Mouse (Mus musculus) liver, embryonic 14.5 days (tissue): ENCODE results near the gene Wdr25. TPM values are rescaled to one million over a fixed set of nuclear protein-coding genes. Genes with fewer than 3 reads are reported as not detected.
"Not testable (repeated sequence)": the region's sequence is repeated elsewhere in the genome, so short reads cannot be mapped to it uniquely, and the experiment has no call there.

Experiments
- ATAC-seq: fragments of 200-750 bp; cut with Nextera tagmentation; 2 replicates; pipeline ENCODE4 v1.8.0; 2017; ENCODE audit warnings: moderate number of reproducible peaks, mild to moderate bottlenecking, moderate library complexity; ENCODE audit not compliant: insufficient read depth
- DNase-seq, 3 experiments: peaks; one replicate each; pipeline ENCODE4 v3.0.0-alpha.2; 2012 to 2013; ENCODE audit warnings: low read depth in 3 of 3, low spot score in 3 of 3
- H3K27ac ChIP-seq: fragments of 300-500 bp; sonication (generic); 2 replicates; pipeline ENCODE4 v1.5.1; 2014; ENCODE audit warnings: moderate library complexity, mild to moderate bottlenecking, control low read depth, inconsistent platforms
- H3K27me3 ChIP-seq: fragments of 300-500 bp; sonication (generic); 2 replicates; pipeline ENCODE4 v1.6.1; 2014; ENCODE audit warnings: mild to moderate bottlenecking, low read length, moderate library complexity; ENCODE audit not compliant: control insufficient read depth, insufficient read depth
- H3K36me3 ChIP-seq: fragments of 300-500 bp; sonication (generic); replicated peaks from 2 replicates; pipeline ENCODE4 v1.6.1; 2014; ENCODE audit warnings: low read depth; ENCODE audit not compliant: control insufficient read depth, insufficient read depth
- H3K4me1 ChIP-seq, 2 experiments: fragments of 200-500 bp in 1 of 2; fragments of 300-500 bp in 1 of 2; sonication (generic) in 1 of 2; replicated peaks; 2 replicates each; pipeline ENCODE4 v1.6.1; 2012 to 2014; ENCODE audit warnings: antibody characterized with exemption in 1 of 2, inconsistent platforms in 1 of 2, low read length in 1 of 2; ENCODE audit not compliant: control insufficient read depth in 2 of 2, insufficient read depth in 2 of 2
- H3K4me2 ChIP-seq: fragments of 300-500 bp; sonication (generic); 2 replicates; pipeline ENCODE4 v1.6.1; 2014; ENCODE audit warnings: low read depth, mild to moderate bottlenecking, control low read depth, moderate library complexity
- H3K4me3 ChIP-seq, 2 experiments: fragments of 200-500 bp in 1 of 2; fragments of 300-500 bp in 1 of 2; sonication (generic) in 1 of 2; 2 replicates each; pipeline ENCODE4 v1.5.1; 2012 to 2014; ENCODE audit warnings: low read depth in 2 of 2, low read length in 2 of 2, mild to moderate bottlenecking in 2 of 2, control low read depth in 1 of 2, inconsistent platforms in 1 of 2, moderate library complexity in 1 of 2; ENCODE audit not compliant: insufficient read depth in 1 of 2
- H3K9ac ChIP-seq: fragments of 300-500 bp; sonication (generic); replicated peaks from 2 replicates; pipeline ENCODE4 v1.6.1; 2014; ENCODE audit warnings: mild to moderate bottlenecking, control low read depth, moderate library complexity
- H3K9me3 ChIP-seq: fragments of 300-500 bp; sonication (generic); 2 replicates; pipeline ENCODE4 v1.6.1; 2016; ENCODE audit warnings: low read length, mixed read lengths; ENCODE audit not compliant: control insufficient read depth
- CTCF ChIP-seq: IDR thresholded peaks from 2 replicates; pipeline ENCODE4 v1.5.1; 2016; ENCODE audit warnings: antibody characterized with exemption, low read depth, control low read depth
- EP300 ChIP-seq: IDR thresholded peaks from 2 replicates; pipeline ENCODE4 v1.6.1; 2016; ENCODE audit warnings: antibody characterized with exemption, low read depth
- WGBS: fragments of 180-500 bp; shearing (Covaris S2); extraction: QIAGEN DNeasy Blood & Tissue Kit; methylation state at CpG from one replicate; pipeline ENCODE4 v1.1.7; 2014; ENCODE audit not compliant: insufficient replicate concordance; 5-methylcytosine and 5-hydroxymethylcytosine counted together
- polyA plus RNA-seq, 2 experiments: library from polyadenylated mRNA; depleted of rRNA in 1 of 2; stranded (reverse) in 1 of 2; unstranded in 1 of 2; fragments of >200 nt; fragmentation: Nextera tagmentation in 1 of 2; extraction: Ambion mirVana in 1 of 2; gene quantifications; 2 replicates each; pipeline versions ENCODE4 v1.2.1 to v1.2.3; 2012 to 2014

Gene Wdr25
- polyA plus RNA-seq (2012; rRNA removed) (2.6 and 3.7 TPM in 2 replicates), polyA plus RNA-seq (2014; fragmentation: Nextera tagmentation; extraction: Ambion mirVana) (1.2 and 2.2 TPM in 2 replicates)

GRCm38 (mm10) chr12:108892989-108893714 lies at the start of gene Wdr25:
Wdr25 (plus strand) TSS chr12:108893631.
- WGBS, result 15% methylated on average over 12 of the region's 12 CpGs
- H3K27ac ChIP-seq, result peak within 1 kb of the TSS; percentile 12
- peak within 1 kb of the TSS; percentile 63 to 86 for H3K4me3 ChIP-seq
- DNase-seq, result peak in 1 of 3 experiments; percentile 37
- H3K9me3 ChIP-seq, result no peaks in the 10 kb centered on the region
- H3K36me3 ChIP-seq, result no peaks in the 10 kb centered on the region
- TF ChIP-seq CTCF (no peak), EP300 (no peak)
- no peak for ATAC-seq
- H3K4me1 ChIP-seq, result peaks cover 8 to 10% of the 10 kb centered on the region in 2 experiments
- no peaks in the 10 kb centered on the region for H3K27me3 ChIP-seq
- peak within 1 kb of the TSS; percentile 85 for H3K9ac ChIP-seq
- peak within 1 kb of the TSS; percentile 94 for H3K4me2 ChIP-seq

GRCm38 (mm10) chr12:108848033-108848432 lies 45.4 kb upstream of the Wdr25 start:
- peak; percentile 50 for TF ChIP-seq CTCF
- H3K4me3 ChIP-seq, ATAC-seq, H3K27me3 ChIP-seq, H3K9ac ChIP-seq, H3K4me2 ChIP-seq, DNase-seq, H3K9me3 ChIP-seq, H3K36me3 ChIP-seq, H3K27ac ChIP-seq: not testable (repeated sequence)
- H3K4me1 ChIP-seq, result peaks cover 0 to 16% of the 10 kb centered on the region in 2 experiments; a peak in 3 of 4 replicates
- 65% methylated on average over 3 of the region's 3 CpGs for WGBS

GRCm38 (mm10) chr12:108849488-108850022 lies 43.9 kb upstream of the Wdr25 start:
- Histone ChIP-seq H3K9me3 (no peaks in the 10 kb centered on the region), H3K4me2 (no peak overlapping the region), H3K27ac (no peak overlapping the region), H3K4me3 (no peak overlapping the region), H3K27me3 (no peaks in the 10 kb centered on the region), H3K4me1 (peaks cover 0 to 16% of the 10 kb centered on the region in 2 experiments; a peak in 3 of 4 replicates), H3K9ac (no peak overlapping the region), H3K36me3 (no peaks in the 10 kb centered on the region)
- ATAC-seq (no peak), DNase-seq (no peak)
- no peak for TF ChIP-seq CTCF
- TF ChIP-seq EP300, result no peak
- WGBS, result 71% methylated on average over 4 of the region's 4 CpGs

- H3K4me2 ChIP-seq, result no peak overlapping the region
- H3K4me3 ChIP-seq, result no peak overlapping the region
- no peaks in the 10 kb centered on the region for H3K9me3 ChIP-seq
- no peaks in the 10 kb centered on the region for H3K36me3 ChIP-seq
- TF ChIP-seq CTCF (no peak), EP300 (0 out of 2 replicates have a peak, but pooled peaks have one; percentile 10)
- peaks cover 0 to 16% of the 10 kb centered on the region in 2 experiments; a peak in 3 of 4 replicates for H3K4me1 ChIP-seq
- DNase-seq (no peak), ATAC-seq (peak; percentile 58)
- no peaks in the 10 kb centered on the region for H3K27me3 ChIP-seq
- H3K27ac ChIP-seq, result no peak overlapping the region
- no peak overlapping the region for H3K9ac ChIP-seq
- WGBS, result 61% methylated on average over 8 of the region's 8 CpGs
Observed at GRCm38 (mm10) chr12:108850129-108850528, 43.3 kb upstream of the Wdr25 start.

GRCm38 (mm10) chr12:108850886-108851285 lies 42.5 kb upstream of the Wdr25 start:
- Histone ChIP-seq H3K4me3 (no peak overlapping the region), H3K4me2 (no peak overlapping the region), H3K27me3 (no peaks in the 10 kb centered on the region), H3K36me3 (no peaks in the 10 kb centered on the region), H3K9me3 (no peaks in the 10 kb centered on the region), H3K27ac (no peak overlapping the region), H3K4me1 (peaks cover 0 to 10% of the 10 kb centered on the region in 2 experiments; a peak in 3 of 4 replicates), H3K9ac (no peak overlapping the region)
- WGBS, result 72% methylated on average over 8 of the region's 8 CpGs
- TF ChIP-seq EP300 (no peak), CTCF (no peak)
- DNase-seq (no peak), ATAC-seq (no peak)
